Mouse (Mus musculus): ENCODE results near the gene Il10ra. TPM values are rescaled to one million over a fixed set of nuclear protein-coding genes. Genes with fewer than 3 reads are reported as not detected.

The Il10ra gene
- total RNA-seq, 2 experiments from 2014 or later, result 0.56 to 0.74 TPM

Small RNAs within 50 kb of the gene (microRNA-seq; reads per million reads assigned to microRNA genes)
- gene Mir7086 (ENCODE audit: borderline replicate concordance in 2 of 2), result 0 reads per million in 2 experiments

Other genes starting within 250 kb of the Il10ra start
- gene Mpzl2, start 229.3 kb downstream of the Il10ra start, total RNA-seq (2021), result under 1 TPM; 0.19 to 0.41 TPM
- gene Mpzl3, start 214.0 kb downstream of the Il10ra start, total RNA-seq (2021), result 1 to 10 TPM; 1.2 to 1.5 TPM
- gene Jaml, start 190.0 kb downstream of the Il10ra start, total RNA-seq (2021), result under 1 TPM; 0.28 to 0.86 TPM
- gene Scn2b, start 151.4 kb downstream of the Il10ra start, total RNA-seq (2021), result 1 to 10 TPM; 1.7 to 1.9 TPM
- gene Scn4b, start 130.8 kb downstream of the Il10ra start, total RNA-seq (2021), result 100 to 1,000 TPM; 202 to 205 TPM
- gene BC049352, start 87.1 kb downstream of the Il10ra start, total RNA-seq (2021), result 1 to 10 TPM; 1.7 to 1.9 TPM
- gene Tmprss4, start 65.1 kb downstream of the Il10ra start, total RNA-seq (2021), result not detected
- under 1 TPM; 0.26 to 0.56 TPM for gene Tmprss13, start 50.0 kb upstream of the Il10ra start, total RNA-seq (2021)
- gene Fxyd6, start 101.0 kb upstream of the Il10ra start, total RNA-seq (2021), result 10 to 100 TPM; 27.5 to 31.2 TPM
- 1 to 10 TPM; 1.4 to 2.0 TPM for gene Fxyd2, start 130.5 kb upstream of the Il10ra start, total RNA-seq (2021)
- gene Dscaml1, start 157.5 kb upstream of the Il10ra start, total RNA-seq (2021), result not detected

Data from gastrocnemius, postnatal 25 days (tissue).